Mouse (Mus musculus): ENCODE results near the gene Cdkal1. TPM values are rescaled to one million over a fixed set of nuclear protein-coding genes. Genes with fewer than 3 reads are reported as not detected.

Cdkal1 gene
- polyA plus RNA-seq, 1 experiment from 2014 or later, result 34.0 TPM

- Histone ChIP-seq H3K4me2 (ENCODE audit: low read depth, severe bottlenecking) (no peak overlapping the region), H3K27me3 (ENCODE audit: control insufficient read depth, insufficient read depth, low read length) (no peaks in the 10 kb centered on the region), H3K4me3 (ENCODE audit: low read depth, low read length) (no peak overlapping the region), H3K36me3 (ENCODE audit: control insufficient read depth, insufficient read depth, low read length) (no peaks in the 10 kb centered on the region), H3K27ac (replicated peaks; ENCODE audit: low read depth, low read length) (no peak overlapping the region), H3K4me1 (ENCODE audit: control insufficient read depth, insufficient read depth, low read length) (no peaks in the 10 kb centered on the region), H3K9me3 (ENCODE audit: control insufficient read depth, low read length) (no peaks in the 10 kb centered on the region), H3K9ac (ENCODE audit: low read length) (no peak overlapping the region)
- ATAC-seq (ENCODE audit: insufficient number of reproducible peaks, low FRiP score, low TSS enrichment, low read depth) (no peak), DNase-seq (ENCODE audit: low spot score) (no peak)
- WGBS, result 89% methylated on average over 13 of the region's 13 CpGs
Observed at GRCm38 (mm10) chr13:29150120-29150519, 705.4 kb downstream of the Cdkal1 start.

GRCm38 (mm10) chr13:29149404-29149803, 706.1 kb downstream of the Cdkal1 start:
- H3K27me3 ChIP-seq (ENCODE audit: control insufficient read depth, insufficient read depth, low read length), result no peaks in the 10 kb centered on the region
- no peaks in the 10 kb centered on the region for H3K36me3 ChIP-seq (ENCODE audit: control insufficient read depth, insufficient read depth, low read length)
- H3K9me3 ChIP-seq (ENCODE audit: control insufficient read depth, low read length), result no peaks in the 10 kb centered on the region
- WGBS, result 91% methylated on average over 6 of the region's 6 CpGs
- ATAC-seq (ENCODE audit: insufficient number of reproducible peaks, low FRiP score, low TSS enrichment, low read depth), result no peak
- no peak overlapping the region for H3K9ac ChIP-seq (ENCODE audit: low read length)
- no peak for DNase-seq (ENCODE audit: low spot score)
- H3K4me2 ChIP-seq (ENCODE audit: low read depth, severe bottlenecking), result no peak overlapping the region
- H3K4me3 ChIP-seq (ENCODE audit: low read depth, low read length), result no peak overlapping the region
- H3K27ac ChIP-seq (replicated peaks; ENCODE audit: low read depth, low read length), result no peak overlapping the region
- no peaks in the 10 kb centered on the region for H3K4me1 ChIP-seq (ENCODE audit: control insufficient read depth, insufficient read depth, low read length)

GRCm38 (mm10) chr13:29148616-29149015, 706.9 kb downstream of the Cdkal1 start:
- ATAC-seq (ENCODE audit: insufficient number of reproducible peaks, low FRiP score, low TSS enrichment, low read depth) (no peak), DNase-seq (ENCODE audit: low spot score) (peak; percentile 19)
- 87% methylated on average over 9 of the region's 9 CpGs for WGBS
- H3K9ac ChIP-seq (ENCODE audit: low read length), result no peak overlapping the region
- no peaks in the 10 kb centered on the region for H3K27me3 ChIP-seq (ENCODE audit: control insufficient read depth, insufficient read depth, low read length)
- H3K27ac ChIP-seq (replicated peaks; ENCODE audit: low read depth, low read length), result no peak overlapping the region
- H3K4me3 ChIP-seq (ENCODE audit: low read depth, low read length), result no peak overlapping the region
- H3K4me1 ChIP-seq (ENCODE audit: control insufficient read depth, insufficient read depth, low read length), result no peaks in the 10 kb centered on the region
- H3K4me2 ChIP-seq (ENCODE audit: low read depth, severe bottlenecking), result no peak overlapping the region
- no peaks in the 10 kb centered on the region for H3K36me3 ChIP-seq (ENCODE audit: control insufficient read depth, insufficient read depth, low read length)
- H3K9me3 ChIP-seq (ENCODE audit: control insufficient read depth, low read length), result no peaks in the 10 kb centered on the region

Other genes with a start within 250 kb of the Cdkal1 start
- 19.0 and 19.6 TPM in 2 replicates for gene E2f3, start 130.4 kb upstream of the Cdkal1 start, polyA plus RNA-seq (2014; fragmentation: Nextera tagmentation; extraction: Ambion mirVana)